Mouse (Mus musculus) urinary bladder, postnatal 10 days (tissue): ENCODE data around the gene Kcnab1.

Experiments
- DNase-seq: peaks from one replicate; pipeline ENCODE4 v3.0.0; 2022; ENCODE audit warnings: low spot score

The Kcnab1 gene

DNA sequence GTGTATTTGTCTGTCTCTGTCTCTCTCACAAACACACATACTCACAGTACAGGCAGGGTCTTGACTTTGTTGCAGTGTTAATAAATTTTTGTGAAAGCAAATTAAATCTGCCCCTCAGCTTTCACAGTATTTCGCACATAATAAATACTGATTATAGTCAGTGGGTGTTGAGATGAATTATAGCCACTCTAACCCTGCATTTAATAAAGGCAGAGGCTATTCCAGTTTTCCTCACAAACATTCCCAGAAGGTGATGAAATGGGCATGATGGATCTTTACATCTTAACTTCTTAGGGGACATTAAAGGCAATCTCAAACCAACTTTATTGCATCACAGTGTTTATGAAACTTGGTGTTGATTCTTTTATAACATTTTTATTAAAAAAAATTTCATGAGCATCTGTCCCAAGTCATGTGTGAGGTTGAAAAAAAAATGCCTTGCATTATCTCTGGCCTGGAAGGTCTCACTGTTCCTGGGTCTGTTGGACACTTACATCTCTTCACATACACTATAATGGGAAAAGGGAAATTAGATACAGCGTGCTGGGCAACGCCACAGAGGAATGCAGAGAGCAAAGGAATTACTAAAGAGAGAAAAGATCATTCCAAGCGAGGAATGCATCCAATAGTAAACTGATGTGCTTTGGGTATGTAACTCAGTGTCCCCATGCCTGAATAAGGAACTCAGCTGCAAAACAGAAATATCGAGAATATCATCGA lies 95.3 kb downstream of the Kcnab1 start:
- DNase-seq: no peak

DNA sequence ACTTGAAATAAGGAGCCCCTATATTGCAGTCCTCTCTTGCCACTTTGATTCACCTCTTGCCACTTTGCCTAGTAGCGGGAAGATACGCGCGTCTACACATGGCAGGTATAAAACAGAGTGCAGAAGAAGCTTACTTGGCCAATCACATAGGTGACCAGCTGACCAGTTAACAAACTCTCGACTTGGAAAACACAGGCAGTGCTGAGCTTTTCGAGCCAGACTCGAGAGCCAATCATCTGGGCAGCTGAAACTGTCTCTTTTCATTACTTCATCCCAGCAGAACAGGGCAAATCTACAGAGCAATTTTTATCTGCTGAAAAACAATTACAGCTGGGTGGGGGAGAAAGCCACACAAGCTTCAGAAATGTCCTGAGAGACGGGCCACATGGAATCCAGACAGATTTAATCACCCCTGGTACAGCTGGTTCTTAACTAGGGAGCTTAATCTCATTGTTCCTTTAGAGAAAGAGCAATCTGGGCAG lies 96.4 kb downstream of the Kcnab1 start:
- no peak for DNase-seq

DNA sequence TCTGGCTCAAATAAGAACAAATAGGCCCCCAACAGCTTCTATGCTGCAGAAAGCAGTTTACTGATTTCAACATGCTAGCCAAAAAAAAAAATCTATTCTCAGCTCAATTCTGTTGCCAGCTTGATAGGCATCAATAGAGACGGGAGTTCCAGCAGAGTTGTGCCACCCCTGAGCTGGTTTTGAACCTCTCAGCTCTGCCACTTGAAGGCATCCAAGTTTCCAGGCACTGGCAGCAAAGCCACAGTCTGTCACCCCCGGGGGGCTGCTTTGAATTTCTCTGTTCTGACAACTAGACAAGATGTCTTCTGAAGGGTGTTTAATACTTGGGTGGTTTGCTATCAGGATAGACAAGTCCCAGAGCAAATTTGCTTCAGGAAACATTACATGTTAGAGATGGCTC lies 104.5 kb downstream of the Kcnab1 start:
- no peak for DNase-seq

DNA sequence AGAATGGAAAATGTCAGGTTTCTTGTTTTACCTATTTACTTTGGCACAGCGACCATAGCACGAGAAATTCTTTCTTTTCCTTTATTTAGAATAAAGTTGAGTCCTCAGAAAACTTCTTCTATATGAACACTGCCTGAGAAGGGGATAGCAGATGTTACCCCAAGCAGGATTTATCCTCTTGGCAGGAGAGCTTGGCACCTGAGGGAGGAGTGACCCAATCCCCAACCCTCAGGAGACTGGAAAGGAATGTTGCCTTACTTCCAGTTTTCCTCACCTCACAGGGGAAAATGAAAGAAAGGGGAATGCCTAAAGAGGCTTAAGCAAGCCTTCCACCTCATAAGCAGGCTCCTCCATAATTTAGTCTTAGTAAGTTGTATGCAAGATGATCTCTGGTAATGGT lies 105.5 kb downstream of the Kcnab1 start:
- no peak for DNase-seq

DNA sequence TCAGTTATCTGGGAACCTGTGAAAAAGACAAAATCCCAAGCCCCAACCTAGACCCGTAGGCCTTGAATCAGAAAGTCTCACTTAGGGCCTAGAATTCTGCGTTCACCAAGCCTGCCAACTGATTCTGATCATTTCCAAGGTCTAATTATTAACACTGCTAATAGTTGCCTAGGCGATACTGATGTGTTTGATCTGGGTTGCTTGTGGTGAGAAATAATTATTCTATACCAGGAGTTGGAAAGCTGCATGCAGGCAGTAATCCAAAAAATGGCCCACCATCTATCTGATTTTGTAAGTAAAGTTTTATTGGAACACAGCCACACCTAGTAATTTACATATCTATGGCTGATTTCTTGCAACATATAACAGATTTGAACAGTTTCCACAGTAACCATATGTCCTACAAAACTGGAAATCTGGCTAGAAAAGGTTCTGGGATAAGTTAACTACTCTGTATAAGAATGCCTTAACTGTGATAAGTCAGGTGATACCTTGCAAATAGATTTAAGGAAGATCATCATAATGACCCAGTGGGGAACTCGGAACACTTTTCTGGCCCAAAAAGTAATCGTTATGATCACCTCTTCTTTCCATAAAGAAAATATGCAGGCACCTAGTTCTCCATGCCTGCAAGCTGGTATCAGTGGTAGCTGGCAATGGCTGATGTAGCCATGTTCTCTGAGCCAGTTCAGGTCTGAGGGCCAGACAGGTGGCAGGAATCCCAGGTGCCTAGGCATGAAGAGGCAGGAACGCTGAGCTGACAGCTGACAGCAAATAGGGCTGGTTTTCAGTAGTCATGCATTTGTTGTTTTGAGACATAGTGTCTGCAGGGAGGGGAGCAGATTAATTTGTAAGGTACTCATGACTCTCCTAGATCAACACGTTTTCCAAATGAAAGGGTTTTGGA lies 108.7 kb downstream of the Kcnab1 start:
- DNase-seq: no peak

DNA sequence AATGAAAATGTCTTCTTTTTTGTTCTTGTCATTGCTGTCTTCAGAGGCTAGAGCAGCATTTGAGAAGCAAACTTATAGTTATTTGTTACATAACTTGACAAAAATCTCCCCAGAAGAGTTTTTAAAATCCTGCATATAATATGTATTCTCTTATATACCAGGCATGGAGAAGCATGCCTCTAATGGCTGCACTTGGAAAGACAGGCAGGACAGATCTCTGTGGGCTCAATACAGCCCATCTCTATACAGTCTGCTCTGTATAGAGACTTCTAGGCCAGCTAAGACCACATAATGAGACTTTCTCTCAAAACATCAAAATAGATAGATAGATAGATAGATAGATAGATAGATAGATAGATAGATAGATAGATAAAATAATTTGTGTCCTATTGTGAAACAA lies 111.1 kb downstream of the Kcnab1 start:
- DNase-seq: no peak

DNA sequence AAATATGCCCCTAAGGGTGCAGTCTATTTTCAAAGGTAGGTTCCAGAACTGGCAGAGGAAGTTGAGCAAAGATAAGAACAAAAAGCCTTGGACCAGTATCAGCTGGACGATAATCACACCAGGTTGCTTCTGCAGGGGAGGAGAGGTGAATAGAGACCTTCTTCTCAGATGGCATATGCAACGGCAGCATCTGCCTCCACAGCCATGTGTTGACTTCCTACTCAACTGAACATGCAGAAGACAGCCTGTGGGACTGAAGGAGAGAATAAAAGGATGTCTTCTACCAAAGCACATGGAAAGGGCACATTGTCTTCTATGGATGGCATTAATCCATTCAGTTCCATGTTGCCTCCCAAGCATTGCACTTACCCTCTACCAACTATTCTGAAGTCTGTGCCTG lies 114.5 kb downstream of the Kcnab1 start:
- DNase-seq: no peak

DNA sequence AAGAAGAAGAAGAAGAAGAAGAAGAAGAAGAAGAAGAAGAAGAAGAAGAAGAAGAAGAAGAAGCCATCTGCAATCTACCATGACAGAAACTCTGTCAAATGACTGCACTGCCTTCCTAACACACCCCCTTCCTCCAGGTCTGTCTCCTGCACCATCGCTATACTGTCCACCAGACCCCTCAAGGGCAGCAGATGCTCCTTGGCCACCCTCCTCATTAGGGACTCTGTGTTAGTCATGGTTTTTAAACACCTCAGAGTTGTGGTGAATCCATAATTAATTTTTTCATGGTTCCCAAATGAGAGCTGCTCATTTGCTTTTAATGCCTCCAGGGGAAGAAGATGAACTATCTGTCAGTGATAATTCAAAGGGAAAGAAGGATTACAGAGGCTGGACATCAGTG lies 121.8 kb downstream of the Kcnab1 start:
- no peak for DNase-seq

DNA sequence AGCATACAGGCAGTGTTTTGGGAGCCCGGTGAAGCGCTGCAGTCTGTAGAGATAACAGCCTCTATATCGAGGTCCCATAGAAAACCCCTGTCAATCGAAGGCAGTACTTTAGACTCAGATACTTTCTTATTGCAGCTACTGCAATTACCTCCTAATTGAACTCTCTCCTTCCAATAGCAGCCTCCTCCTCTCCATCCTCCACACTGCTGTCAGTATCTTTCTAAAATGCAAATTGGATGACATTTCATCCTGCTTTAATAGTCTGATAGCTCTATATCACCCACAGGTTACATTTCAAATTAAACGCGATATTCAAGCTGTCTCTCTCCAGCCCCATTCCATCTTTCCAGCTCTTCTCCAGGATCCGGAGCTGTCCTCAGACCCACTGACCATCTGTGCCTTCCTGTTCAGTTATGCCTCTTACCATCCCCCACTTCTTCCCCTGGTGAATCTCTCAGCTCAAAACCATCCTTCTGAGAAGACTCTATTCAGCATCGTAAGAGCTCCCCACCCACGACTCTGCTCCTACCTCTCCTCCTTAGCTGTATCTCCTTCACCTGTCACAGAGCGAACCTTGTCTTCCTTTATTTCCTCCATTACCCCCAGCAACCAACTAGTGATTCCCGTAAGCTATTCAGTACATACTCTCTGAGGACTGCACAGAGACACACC lies 122.4 kb downstream of the Kcnab1 start:
- DNase-seq: no peak

DNA sequence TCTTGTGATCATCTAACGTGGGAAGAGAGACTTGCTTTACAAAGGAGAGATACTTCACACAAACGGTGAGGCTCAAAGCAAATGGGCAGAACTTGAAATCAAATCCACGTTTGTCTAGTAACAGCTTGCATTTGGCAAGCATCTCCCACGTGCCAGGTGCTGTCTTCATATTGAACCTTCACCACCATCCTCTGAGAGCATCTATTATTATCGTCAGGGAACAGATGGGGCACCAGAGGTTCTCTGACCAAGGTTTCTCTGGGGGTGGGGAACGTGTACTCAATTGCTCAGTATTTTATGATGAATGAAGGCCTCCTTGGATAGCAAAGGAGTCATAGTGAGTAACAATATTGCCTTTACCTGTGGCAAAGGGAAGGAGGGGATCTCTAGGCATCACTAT lies 139.8 kb downstream of the Kcnab1 start:
- DNase-seq: no peak

DNA sequence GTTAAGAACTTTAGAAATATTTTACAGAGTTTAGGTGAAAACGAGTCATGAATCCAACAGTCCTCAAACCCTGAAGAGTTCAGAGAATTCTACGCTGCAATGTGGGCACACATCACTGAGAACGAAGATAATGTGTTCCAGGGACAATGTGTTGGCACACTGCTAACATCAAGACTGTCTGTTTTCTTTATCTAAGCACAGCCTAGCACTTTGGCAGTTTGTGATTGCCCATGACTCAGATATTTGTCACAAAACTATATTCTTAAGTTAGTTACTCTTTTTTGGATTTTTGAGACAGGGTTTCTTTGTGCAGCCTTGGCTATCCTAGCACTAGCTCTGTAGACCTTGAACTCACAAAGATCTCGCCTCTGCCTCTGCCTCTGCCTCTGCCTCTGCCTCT lies 151.3 kb downstream of the Kcnab1 start:
- no peak for DNase-seq

DNA sequence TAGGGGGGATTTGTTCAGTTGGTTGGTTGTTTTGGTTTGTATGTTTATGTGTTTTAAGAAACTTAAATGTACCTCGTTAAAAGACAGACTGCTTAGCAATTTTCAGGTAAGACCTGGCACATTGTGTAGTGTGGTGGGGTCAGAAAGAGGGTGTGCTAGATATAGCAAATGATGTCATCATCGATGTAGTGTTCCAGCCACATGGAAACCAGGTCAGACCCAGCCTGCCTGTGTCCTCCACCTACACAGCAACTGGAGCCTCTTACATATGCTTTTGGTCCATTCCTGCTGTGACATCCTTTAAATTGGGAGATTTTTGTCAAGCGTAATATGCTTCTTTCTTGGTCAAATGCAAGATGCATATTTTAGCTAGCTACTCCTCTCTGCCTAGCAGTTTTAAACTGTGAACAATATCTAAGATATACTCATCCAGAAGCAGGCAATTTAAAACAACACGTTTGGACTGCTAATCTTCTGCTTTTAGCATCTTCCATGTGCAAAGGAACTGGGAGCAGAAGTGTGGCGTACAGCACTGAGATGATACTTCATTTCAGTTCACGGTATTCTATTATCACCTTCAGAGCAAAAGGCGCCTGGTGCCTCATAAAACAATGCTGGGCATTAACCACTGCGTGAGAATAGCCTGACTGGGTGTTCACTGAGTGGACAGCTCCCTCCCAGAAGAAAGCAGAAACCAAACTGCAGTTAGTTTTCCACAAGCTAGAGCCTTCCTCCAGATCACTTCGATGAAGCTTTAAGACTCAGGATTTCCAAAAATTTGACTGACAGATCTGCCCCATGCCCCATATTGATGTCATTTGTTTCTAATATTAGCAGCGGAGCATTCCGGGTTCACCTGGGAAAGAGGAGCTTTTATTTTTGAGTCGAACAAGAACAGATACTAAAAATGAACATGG lies 153.6 kb downstream of the Kcnab1 start:
- no peak for DNase-seq

DNA sequence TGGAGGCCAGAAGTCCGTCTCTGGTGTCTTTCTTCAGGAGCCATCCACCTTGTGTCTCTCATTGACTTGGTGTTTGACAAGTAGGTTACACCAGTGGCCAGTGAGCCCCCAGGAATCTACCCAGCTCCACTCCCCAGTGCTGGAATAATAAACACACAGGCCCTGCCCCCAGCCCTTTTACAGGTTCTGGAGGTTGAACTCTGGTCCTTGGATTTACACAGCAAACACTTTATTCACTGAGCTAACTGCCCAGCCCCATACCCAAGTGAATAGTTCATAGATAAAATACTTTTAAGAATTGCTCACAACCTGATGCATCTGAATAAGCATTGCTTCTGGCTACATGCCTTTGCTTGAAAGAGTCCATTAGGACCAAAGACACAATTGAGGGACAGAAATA lies 164.1 kb downstream of the Kcnab1 start:
- no peak for DNase-seq

DNA sequence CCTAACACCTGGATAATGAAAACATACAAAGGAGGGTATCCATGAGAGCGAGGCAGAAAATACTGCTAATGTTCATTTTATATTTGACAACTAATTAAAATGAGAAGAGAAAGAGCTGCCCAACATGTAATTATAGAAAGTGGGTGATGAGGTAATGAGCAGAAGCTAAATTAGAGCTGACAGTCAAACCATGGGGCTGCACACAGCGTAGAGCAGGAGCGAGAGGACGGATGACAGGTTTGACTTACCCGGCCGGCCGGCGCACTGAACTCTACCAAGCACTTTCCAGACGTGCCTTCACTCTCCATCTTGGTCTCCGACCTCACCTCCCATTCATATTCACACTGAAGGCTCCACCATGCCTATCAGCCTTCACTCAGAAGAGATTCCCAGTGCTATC lies 168.6 kb downstream of the Kcnab1 start:
- no peak for DNase-seq

DNA sequence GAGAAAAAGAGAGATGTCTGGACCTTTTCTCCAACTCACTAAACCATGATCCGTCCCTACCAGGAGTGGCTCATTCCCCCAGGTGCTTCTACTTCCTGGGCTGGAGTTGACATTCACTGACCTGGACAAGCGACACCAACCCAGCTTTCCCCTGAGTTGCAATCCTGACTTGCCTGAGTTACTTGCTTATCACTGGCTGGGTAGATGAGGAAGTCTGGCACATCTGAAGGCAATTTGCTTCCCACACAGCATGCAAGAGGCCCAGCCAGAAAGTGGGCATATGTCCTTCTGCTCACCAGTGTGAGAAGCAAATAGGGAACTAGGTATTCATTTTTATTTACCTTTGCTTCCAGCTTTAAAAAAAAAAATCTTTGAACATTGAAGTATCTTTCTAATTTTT lies 174.2 kb downstream of the Kcnab1 start:
- no peak for DNase-seq

DNA sequence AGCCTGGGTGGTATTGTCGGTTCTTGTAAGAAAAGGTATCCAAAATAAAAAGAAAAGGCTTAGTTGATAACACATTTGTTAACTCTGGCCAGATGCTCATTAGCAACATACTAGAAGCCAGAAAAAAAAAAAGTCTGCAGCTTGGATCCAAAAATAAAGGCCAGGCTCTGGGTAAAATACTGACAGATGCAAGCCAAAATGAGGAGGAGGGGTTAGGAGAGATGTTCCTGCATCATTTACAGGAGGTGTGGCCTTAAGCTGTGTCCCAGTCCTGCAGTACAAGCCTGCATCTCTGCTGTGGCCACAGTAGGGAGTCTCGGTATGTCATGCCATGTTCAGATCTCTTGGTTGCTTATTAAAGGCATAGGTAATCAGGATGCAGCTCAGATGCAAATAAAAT lies 179.8 kb downstream of the Kcnab1 start:
- DNase-seq: no peak

DNA sequence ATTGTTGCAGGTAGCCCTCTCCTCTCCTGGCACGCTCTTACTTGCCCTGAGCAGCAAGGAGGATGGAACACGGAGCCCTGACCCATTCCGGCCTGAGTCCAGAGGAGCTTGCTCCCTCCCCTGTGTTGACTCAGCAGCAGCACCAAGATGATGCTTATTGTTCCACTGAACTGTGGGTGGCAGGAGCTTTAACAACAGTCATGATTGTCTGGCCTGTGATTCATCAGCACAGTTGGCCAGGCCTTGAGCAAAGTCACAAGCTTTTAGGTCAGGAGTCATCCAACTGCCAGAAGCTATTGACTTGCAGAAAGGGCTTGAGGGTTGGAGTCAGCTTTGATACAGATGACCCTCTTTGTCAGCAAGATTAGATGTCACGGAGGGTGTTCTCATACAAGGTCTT lies 187.8 kb downstream of the Kcnab1 start:
- DNase-seq: no peak

DNA sequence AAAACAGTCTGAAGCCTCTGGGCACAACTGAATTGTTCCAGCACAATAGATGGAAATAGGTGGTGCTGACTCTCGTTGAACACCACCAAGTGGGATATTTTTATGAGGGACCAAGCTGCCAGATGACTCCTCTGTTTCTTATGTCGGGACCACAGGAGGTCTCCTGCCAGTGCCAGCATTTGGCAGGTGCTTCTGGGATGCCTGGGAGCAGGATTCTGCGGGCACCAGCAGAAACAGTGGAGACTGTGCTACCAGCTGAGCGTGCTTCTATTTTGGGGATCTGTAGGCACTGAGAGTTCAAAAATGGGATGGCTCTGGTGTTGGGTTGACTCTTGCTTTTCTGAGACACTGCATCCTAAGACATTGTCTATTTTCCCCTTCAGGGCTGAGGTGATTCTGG lies 190.0 kb downstream of the Kcnab1 start:
- no peak for DNase-seq

DNA sequence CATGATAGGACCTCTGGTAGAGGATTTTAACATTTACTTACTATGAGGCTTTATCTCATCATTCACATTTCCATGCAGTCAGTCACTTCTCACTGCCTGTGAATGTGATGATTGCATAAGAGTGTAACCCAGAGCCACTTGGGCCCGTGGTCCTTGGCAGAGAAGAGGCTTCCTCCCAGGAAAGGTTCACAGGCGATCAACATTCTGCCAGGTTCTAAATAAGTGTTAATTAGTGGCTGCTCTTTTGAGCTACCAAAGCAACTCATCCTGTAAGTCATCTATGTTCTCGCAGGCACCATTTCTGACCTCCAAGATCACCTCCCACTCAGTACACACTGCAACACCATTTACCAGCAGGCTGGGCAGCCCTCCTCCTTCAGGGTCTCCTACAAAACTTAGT lies 192.3 kb downstream of the Kcnab1 start:
- no peak for DNase-seq

DNA sequence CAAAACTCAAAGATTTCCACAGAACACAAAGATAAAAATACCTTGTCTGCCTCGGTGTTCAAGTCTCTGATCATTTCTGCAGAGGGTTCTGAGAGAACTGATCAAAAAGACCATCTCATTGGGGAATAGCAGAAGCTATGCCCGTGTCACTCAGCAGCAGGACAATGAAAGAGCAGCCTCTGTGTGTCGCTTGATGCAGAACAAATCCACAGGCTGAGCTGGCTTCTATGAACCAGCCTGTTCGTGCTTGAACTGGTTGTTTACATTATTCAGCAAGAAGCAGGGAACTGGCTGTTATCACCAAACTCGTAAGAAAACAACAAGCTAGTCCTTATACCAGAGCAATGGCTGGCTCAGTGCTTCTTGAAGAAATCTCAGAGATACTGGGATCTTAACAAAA lies 193.4 kb downstream of the Kcnab1 start:
- no peak for DNase-seq

DNA sequence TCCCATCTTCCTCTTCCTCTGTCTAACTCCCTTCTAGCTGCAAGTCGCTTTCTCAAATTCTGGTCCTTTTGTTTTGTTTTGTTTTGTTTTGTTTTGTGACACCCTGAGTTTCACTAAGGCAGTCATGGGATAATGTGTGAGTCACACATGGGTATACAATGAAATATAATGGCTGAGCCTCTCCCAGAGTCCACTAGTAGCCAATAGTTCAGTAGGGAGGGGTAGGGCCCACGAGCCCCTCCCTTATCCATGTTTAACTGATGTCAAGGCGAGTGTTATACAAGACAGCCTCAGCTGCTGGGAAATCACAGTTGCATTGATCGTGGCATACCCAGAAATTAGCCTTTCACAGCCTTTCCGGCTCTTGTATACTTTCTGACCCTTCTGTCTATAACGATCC lies 206.7 kb downstream of the Kcnab1 start:
- no peak for DNase-seq

DNA sequence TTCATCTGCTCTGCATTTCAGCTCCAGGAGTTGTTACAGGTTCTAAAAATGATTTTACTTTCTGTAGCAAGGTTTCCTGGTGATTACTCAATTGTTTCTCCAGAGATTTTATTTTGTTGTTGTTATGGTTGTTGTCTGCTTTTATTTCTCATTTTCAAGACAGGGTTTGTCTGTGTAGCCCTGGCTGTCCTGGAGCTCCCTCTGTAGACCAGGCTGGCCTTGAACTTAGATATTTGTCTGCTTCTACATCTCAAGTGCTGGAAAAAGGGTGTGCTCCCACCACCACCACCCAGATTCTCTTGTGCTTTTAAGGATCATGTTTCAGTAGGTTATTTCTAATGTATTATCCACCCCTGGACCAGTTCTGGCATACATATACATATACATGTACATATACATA lies 207.6 kb downstream of the Kcnab1 start:
- no peak for DNase-seq
